Mouse (Mus musculus) left cerebral cortex, adult 18-20 months (tissue): ENCODE data around the gene Emc8. TPM values are rescaled to one million over a fixed set of nuclear protein-coding genes. Genes with fewer than 3 reads are reported as not detected.

ENCODE experiments used
- DNase-seq, 2 experiments: peaks; one replicate each; pipeline ENCODE4 v3.0.0; 2021 to 2022; ENCODE audit warnings: low spot score in 2 of 2, mixed read lengths in 1 of 2
- long read RNA-seq, 2 experiments: library from polyadenylated mRNA; stranded (forward); transcript quantifications; one replicate each; pipeline ENCODE4 v2.0.0; 2021
- total RNA-seq, 2 experiments: library from RNA; stranded (reverse); gene quantifications; 2 replicates each; pipeline ENCODE4 v1.2.3; 2021

The Emc8 gene
- total RNA-seq = 10 to 100 TPM; 71.4 to 79.7 TPM
- long read RNA-seq, experiment 1, full-length matches to known transcripts = 62 of 78 reads
- long read RNA-seq, experiment 1, partial matches to known transcripts = 0 of 78 reads
- long read RNA-seq, experiment 1, other reads (novel, unspliced or antisense) = 16 of 78 reads
- long read RNA-seq, experiment 2, full-length matches to known transcripts = 41 of 50 reads
- long read RNA-seq, experiment 2, partial matches to known transcripts = 1 of 50 reads
- long read RNA-seq, experiment 2, other reads (novel, unspliced or antisense) = 8 of 50 reads

- DNase-seq = no peak
Observed at GRCm38 (mm10) chr8:120668374-120668905, at the start of gene Emc8. Gene Emc8, minus strand, starts transcription at chr8:120668573.

- DNase-seq = no peak
Observed at GRCm38 (mm10) chr8:120715996-120716680, 47.8 kb upstream of the Emc8 start.

GRCm38 (mm10) chr8:120715200-120715599 is 46.8 kb upstream of the Emc8 start:
- no peak for DNase-seq

GRCm38 (mm10) chr8:120709176-120709575 is 40.8 kb upstream of the Emc8 start:
- no peak for DNase-seq

GRCm38 (mm10) chr8:120706193-120706592 is 37.8 kb upstream of the Emc8 start:
- DNase-seq = no peak

GRCm38 (mm10) chr8:120705163-120705562 is 36.8 kb upstream of the Emc8 start:
- no peak for DNase-seq

GRCm38 (mm10) chr8:120704203-120704602 is 35.8 kb upstream of the Emc8 start:
- DNase-seq = no peak

GRCm38 (mm10) chr8:120701758-120702465 is 33.5 kb upstream of the Emc8 start:
- DNase-seq = peak in 1 of 2 experiments; percentile 26

- DNase-seq = no peak
Observed at GRCm38 (mm10) chr8:120700053-120700452, 31.7 kb upstream of the Emc8 start.

GRCm38 (mm10) chr8:120699565-120699964 is 31.2 kb upstream of the Emc8 start:
- DNase-seq = no peak

GRCm38 (mm10) chr8:120699079-120699478 is 30.7 kb upstream of the Emc8 start:
- no peak for DNase-seq

- no peak for DNase-seq
Observed at GRCm38 (mm10) chr8:120698426-120698825, 30.1 kb upstream of the Emc8 start.

GRCm38 (mm10) chr8:120697979-120698272 is 29.6 kb upstream of the Emc8 start:
- DNase-seq = no peak

- DNase-seq = no peak
Observed at GRCm38 (mm10) chr8:120697154-120697978, 29.0 kb upstream of the Emc8 start.

GRCm38 (mm10) chr8:120696401-120697153 is 28.2 kb upstream of the Emc8 start:
- no peak for DNase-seq

- no peak for DNase-seq
Observed at GRCm38 (mm10) chr8:120693861-120694493, 25.6 kb upstream of the Emc8 start.

GRCm38 (mm10) chr8:120692934-120693333 is 24.6 kb upstream of the Emc8 start:
- DNase-seq = no peak

- DNase-seq = no peak
Observed at GRCm38 (mm10) chr8:120688511-120688910, 20.1 kb upstream of the Emc8 start.

- no peak for DNase-seq
Observed at GRCm38 (mm10) chr8:120687786-120688185, 19.4 kb upstream of the Emc8 start.

GRCm38 (mm10) chr8:120686576-120686975 is 18.2 kb upstream of the Emc8 start:
- DNase-seq = no peak
